Mouse (Mus musculus): Measurements from ENCODE around the gene Ccdc174.
"Not testable (repeated sequence)": the region's sequence is repeated elsewhere in the genome, so short reads cannot be mapped to it uniquely, and the experiment has no call there.

The Ccdc174 gene

GRCm38 (mm10) chr6:91877885-91878651, at the start of gene Ccdc174:
Gene Ccdc174 (plus strand): TSS chr6:91878053.
- peak; percentile 85 to 88 for DNase-seq

DNA sequence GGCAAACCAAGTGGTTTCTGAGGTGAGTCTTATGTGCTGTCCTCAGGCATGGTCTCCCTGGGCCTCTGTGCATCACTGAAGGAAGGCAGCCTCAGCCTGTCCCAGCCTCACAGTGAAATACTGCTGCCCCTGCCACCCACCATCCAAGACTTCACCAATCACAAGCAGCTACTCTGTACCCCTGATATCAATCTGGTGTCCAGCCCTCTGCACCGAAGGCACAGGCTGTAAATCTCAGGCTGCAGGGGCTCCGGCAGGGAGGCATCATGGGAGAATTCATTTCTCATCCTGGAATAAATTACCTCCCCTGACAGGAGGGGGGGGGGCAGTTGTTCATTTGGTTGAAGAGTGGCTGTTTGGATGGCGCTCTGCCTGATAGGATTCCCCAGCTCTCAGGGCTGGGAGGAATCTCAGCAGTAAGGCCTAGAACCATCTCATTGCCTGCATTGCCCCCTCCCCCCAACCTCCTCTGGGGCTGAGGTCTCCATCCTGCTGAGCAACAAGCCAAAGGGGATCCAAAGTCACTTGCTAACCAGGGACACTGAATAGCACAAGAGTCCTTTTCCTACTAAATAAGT, 44.9 kb upstream of the Ccdc174 start:
- DNase-seq = no peak

- DNase-seq = peak; percentile 19 to 24
These were observed 38.6 kb upstream of the Ccdc174 start for GRCm38 (mm10) chr6:91839010-91839871.

DNA sequence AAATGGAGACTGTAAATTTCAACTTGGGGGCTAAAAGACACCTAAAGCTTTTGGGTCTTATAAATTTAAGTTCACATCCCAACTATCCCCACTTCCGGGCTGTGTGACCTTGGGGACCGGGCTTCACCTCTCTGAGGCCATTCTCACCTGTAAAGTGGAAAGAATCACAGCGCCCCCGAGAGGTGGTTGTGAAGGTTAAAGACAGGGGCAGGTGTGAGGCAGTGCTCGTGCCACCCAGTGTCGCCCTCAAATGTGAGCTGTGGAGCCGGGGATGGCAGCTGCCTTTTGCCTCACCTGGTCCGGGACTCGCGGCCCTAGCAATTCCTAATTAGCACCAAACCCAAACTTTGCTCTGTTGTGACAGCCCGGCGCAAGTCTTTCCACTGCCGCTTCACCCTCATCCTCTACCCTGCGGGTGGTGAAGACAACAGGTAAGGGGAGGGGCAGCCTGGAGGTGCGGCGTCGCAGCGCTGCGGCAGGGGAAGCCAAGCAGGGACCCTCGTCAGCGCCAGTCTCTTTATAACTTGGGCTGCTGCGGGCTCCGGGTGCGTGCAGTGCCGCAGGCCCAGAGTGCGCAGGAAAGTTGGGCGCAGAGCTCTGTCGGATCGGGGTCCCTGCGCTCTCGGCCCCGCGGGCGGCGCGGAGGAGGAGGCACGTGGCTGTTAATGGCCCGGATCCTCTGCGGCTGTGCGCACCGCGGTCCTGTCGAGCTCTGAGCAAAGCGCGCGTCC, 34.8 kb upstream of the Ccdc174 start:
- no peak for DNase-seq

DNA sequence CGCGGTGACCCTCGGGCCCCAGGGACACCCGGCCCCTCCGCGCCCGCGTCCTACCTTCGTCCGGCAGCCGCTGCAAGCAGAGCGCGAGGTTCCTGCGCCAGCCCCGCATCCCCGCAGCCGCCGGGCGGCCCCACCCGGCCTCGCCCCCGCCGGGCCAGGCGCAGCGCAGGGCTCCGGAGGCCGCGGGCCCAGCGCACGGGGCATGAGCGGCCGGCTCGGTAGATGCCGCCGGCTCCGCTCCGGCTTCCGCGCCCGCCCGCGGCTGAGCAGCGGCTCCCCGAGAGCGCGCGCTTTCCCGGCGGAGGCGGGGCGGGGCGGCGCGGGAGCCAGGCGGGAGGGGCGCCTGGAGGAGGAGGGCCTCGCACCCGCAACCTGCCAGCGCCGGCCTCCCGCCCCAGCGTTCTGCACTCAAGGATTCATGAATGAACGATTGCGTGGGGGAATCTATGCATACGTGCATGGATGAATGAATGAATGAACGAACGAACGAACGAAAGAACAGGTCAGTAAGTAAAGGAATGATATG, 34.2 kb upstream of the Ccdc174 start:
- DNase-seq = no peak

DNA sequence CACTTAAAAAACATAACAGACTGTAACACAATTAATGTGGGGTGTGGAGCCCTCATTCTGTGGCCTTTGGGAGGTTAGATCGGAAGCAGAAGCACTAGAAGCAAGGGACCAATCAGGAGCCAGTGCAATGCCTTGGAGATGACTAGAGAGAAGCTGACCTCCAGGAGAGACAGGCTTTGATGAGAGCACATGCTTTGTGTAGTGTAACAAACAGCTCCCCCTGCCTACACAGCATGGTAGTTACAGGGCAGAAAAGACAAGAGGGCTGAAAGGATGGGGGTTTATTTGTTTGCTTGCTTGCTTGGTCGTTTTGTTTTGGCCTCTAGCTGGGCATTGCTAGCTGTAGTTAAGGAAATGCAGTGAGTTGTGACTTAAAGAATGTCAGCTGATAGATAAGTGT, 25.3 kb upstream of the Ccdc174 start:
- DNase-seq = peak; percentile 12 to 20

DNA sequence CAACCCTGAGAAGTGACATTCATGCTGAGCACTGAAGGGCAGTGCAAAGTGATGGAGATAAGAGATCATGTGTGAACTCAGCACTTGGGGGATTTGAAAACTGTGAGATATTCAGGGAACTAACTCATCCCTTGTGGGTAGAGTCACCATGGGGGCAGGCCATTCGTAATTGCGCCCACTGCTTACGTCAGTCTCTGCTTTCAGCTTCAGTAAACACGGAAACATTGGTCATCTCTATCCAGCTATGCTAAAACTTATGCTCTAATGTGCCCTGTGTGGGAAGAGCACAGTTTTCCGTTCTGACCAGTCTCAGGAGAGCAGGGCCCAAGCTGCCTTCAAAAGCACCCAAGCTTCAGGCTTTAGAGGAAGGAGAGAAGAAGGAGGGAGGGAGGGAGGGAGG, 19.5 kb upstream of the Ccdc174 start:
- no peak for DNase-seq

- DNase-seq = no peak
These were observed 15.0 kb upstream of the Ccdc174 start for GRCm38 (mm10) chr6:91862848-91863247.

DNA sequence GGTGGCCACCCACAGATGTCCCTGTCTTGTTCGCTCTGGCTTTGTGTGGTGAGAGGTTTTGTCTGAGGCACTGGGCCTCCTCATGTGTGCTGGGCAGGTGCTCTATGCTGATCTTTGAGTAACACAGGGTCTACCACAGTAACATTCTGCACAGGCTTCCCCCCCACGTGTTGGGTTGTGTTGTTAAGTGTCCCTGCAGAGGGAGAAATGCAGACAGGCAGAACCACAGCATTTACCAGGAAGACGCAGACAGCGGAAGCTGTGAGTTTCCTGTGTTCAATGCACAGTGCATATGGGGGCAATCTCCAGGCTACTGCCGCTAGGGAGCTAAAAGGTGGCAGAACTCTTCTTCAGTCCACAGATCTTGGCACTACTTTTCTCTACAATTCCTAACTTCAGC, 13.3 kb upstream of the Ccdc174 start:
- peak; percentile 28 to 55 for DNase-seq

DNA sequence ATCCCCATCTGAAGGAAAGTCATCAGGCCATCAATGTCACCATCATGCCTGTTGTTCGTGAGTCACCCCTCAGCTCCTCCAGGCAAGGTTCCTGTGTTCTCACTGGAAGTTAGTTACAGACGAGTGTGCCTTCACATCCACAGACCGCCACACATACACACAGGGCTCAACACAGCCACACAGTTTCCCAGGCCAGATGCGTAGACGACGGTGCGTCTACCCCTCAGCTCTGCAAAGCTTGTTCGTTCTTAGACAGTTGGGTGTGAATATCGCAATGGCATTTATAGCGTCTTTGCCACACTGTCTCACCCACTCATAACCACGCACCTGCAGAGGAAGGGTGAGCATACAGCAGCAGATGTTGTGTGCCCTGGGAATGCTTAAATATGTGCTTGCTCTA, 12.3 kb upstream of the Ccdc174 start:
- peak; percentile 7 to 28 for DNase-seq

DNA sequence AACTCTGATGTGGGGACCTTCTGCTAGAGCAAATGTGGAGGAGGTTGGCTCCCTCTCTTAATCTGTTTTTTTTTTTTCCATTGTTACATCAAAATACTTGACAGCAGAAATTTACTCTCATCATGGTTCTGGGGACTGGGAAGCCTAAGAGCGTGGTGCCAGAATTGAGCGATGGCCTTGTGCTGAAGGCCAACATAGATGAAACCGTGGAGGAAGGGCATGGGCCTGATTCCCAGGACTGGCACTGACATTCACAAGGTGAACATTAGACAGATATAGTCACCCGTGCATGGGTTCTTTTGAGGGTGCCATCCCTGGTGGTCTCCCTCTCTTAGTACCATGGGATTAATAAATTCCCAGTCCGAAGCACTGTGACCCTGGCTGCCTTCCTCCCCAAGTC, 9.8 kb upstream of the Ccdc174 start:
- DNase-seq = no peak

DNA sequence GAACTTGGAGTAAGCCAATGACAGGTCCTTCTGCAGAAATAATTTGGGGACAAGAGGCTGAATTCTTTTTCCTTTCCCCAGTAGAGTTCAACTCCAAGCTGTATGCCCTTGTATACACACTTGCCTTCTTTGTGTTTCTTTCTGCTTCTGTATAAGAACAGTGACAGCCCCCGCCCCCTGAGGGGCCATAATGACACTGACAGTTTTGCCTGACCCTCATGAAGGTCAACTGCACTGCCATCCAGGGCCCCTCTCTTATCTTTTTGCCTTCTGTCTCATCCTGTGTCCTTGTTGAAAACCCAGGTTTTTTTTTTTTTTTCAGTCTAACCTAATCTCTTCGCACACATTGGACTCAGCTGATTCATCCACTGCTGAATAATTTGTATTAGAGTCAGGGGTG, 5.1 kb upstream of the Ccdc174 start:
- no peak for DNase-seq

DNA sequence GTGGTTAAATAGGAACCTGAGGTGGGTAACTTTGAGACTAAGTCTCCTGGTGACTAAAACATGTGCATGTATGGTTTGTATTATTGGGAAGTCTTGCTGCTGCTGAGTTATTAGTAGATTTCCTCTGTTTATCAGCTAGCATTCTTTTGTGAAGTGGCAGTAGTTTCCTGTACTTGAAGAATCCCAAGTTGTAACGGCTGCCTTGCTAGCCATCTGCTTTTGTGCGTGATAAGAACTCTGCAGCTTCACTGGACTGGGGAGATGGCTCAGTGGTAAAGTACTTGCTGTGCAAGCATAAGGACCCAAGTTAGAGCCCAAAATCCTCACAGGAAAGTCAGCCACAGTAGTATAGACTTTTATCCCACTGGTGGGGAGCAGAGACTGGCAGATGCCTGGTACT, 6.0 kb downstream of the Ccdc174 start:
- no peak for DNase-seq

- no peak for DNase-seq
These were observed 11.5 kb downstream of the Ccdc174 start for GRCm38 (mm10) chr6:91889255-91889906.

DNA sequence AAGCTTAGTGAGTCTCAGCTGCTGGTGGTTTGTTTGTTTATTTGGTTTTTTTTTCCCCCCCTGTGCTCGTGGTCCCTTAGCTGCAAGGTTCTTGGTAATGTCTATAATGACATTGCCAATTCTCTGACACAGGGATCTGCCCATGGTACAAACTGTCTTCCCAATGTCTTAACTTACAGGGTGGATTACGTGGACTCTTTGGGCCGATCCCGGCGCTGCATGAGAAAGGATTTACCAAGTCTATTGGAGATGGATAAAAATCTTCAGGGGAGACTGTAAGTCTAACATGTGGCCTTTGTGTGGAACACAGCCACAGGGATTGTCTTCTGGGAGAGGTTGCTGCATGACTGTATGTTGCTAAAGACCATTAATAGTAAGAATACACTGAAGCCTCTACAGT, 12.8 kb downstream of the Ccdc174 start:
- no peak for DNase-seq

DNA sequence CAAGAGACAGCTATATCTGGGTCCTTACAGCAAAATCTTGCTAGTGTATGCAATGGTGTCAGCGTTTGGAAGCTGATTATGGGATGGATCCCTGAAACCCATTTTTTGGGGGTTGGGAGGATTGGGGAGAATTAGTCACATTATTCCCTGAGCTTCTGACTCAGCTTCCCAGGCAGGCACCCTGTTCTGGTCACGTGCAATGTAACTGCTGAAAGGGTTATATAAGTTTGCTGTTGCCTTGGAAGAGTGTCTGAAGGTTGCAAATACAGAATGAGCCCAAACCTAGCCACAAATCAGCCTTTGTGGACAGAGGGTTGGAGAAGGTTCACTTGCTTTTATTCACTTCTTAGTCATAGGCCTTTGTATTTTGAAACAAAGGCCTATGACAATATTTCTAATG, 13.9 kb downstream of the Ccdc174 start:
- no peak for DNase-seq

GRCm38 (mm10) chr6:91896783-91897182, 18.9 kb downstream of the Ccdc174 start:
- no peak for DNase-seq

GRCm38 (mm10) chr6:91901505-91901904, 23.7 kb downstream of the Ccdc174 start:
- peak; percentile 46 to 55 for DNase-seq

DNA sequence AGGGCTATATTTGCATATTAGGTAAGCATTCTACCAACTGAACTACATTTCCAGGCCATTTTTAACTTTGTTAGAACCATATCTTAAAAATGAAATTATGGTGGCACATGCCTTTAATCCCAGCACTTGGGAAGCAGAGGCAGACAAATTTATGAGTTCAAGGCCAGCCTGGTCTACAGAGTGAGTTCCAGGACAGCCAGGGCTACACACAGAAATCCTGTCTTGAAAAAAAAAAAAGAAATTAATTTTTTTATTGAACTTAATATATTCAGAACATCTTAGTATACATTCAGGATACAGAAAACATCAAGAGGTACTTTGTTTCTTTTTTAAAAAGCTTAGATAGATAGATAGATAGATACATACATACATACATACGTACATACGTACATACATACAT, 24.7 kb downstream of the Ccdc174 start, which contains the start of gene 4930590J08Rik:
4930590J08Rik (plus strand) TSS at position 301 of the 400 bp plus-strand sequence.
- not testable (repeated sequence) for DNase-seq

- no peak for DNase-seq
These were observed 36.2 kb downstream of the Ccdc174 start for GRCm38 (mm10) chr6:91914011-91914410.

- DNase-seq = no peak
These were observed 39.4 kb downstream of the Ccdc174 start for GRCm38 (mm10) chr6:91917286-91917685.

- DNase-seq = no peak
These were observed 39.9 kb downstream of the Ccdc174 start for GRCm38 (mm10) chr6:91917716-91918115.

Measured in thymus, postnatal 36 days (tissue).